Mouse (Mus musculus): Measurements from ENCODE around the gene Olfr572.

Olfr572 gene

DNA sequence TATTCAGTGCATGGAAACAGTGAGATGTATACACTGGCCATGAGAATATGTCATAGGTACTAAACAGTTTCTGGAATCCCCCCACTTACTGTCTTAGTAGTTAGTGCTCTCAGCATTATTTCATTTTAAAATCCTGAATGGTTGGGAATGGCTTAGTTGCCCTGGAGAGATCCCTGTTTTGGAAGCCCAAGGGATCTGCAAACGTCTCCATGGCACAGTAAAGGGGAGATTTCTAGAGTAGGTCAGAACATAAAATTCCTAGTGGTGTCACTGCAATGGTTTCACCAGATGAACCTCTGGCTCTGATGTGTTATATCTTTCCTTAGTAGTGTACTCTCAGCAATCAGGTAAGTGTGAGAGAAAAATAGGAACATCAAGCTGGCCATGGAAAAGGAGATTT, at the start of gene Olfr572:
Olfr572 (plus strand) TSS at position 301 of the 400 bp plus-strand sequence.
- DNase-seq: no peak

DNA sequence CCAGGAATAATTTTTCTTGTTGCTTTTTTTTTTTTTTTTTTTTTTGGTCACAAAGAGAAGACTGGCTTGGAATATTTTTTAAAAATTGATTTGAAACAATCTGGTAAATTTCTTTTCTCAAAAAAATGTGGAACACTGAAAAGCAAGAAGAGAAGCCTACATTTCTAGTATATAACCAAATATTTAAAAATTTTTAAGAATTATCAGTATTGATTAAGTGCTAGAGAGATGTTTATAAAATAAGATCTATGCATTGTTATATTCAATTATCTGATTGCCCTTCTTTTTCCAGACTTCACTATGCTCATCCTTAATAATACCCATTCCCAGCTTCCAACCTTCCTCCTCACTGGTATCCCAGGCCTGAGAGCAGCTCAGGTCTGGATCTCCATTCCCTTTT, 47.4 kb upstream of the Olfr572 start, which contains the start of gene Olfr568:
Olfr568 (plus strand) TSS at position 301 of the 400 bp plus-strand sequence.
- DNase-seq: no peak

DNA sequence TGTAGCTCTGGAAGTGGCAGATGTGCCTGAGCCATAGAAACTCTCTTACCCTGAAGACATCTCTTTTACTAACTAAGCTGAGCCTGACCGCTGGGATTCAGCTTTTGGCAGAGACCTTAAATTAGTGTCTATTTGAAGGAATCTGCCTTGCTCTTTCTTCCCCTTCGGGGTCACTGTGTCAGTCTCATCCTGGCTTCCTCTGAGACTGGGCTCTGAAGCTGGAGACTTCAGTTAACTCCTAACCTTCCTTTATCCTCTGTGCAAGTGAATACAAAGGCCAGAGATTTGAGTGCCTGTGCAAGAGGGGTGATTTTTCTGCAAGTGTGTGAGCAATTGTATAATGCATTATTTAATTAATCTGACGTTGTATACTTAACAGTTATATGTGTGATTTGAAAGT, 33.4 kb upstream of the Olfr572 start, which contains the start of gene Olfr569:
Olfr569 (minus strand) TSS at position 101 of the 400 bp plus-strand sequence.
- DNase-seq: no peak

DNA sequence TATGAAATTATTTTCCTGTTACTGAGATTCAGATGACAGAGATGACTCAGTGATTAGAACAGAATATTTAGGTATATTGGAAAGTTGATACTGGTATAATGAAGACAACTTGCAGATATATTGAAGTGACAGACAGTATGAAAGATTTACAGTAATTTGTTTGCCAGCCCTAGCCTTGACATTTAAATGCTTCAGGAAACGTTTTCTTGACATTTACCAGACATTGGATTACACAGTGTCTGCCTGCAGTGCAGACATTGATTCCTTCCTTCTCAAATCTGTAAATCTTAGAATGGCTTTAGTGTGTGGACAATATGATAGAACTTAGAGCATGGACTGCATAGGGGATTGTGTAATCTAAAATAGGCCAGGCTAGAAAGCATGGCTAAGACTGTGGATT, 8.9 kb upstream of the Olfr572 start:
- DNase-seq: no peak

DNA sequence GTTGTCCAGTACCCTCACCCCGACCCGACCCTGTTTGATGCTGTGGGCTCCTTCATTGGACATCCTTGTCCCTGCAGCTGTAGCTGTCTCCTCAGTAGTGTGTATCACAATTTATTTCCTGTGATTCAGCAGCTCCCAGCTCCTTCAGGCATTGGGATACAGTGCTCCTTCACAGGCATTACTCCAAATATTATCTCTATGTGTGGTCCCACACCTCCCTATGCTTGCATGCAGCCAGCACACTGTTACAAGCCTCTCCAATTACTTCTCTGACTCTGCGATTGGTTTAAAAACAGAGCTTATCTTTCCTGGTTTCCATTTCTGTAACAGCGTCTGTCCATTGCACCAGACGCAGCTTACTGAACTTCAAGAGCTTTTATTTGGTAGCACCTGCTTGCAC, 7.8 kb upstream of the Olfr572 start:
- no peak for DNase-seq

DNA sequence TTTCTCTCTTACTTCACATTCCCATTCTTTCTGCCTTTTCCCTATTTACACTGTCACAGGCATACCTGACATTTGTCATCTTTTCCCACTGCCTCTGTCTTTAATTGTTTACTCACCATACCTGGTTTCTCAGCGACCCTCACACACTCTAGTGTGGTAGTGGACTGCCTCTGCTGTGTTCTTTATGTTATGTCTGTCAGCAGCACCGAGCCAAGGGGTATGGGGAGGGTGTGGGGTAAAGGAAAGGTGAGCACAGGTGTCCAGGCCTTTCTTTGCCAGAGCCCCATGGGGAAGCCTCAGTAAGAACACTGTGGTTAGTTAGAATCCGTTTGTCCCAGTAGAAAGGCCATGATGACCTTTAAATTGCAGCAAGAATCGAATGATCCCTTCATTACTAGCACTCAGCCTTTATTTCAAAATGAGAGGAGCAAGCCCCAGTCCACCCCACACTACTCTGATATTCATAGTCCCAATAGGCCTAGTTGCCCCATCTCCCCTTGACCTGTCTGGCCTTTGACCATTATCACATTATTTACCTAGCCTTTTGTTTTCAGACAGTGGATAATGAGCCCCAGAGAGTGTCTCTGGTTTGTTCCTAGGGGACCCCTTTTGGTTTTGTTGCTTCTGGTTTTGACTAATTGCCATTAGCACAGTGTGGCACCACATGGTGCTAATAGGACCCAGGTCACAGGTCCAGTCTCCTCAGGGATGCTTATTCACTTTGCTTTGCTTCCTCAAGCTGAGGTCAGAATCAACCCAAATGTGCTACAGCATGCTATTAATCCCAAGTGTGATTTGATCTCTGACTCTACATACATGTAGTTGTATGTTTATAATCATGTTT, 7.0 kb upstream of the Olfr572 start, which contains the start of gene Olfr571:
Olfr571 (minus strand) TSS at position 505 of the 844 bp plus-strand sequence.
- DNase-seq: peak; percentile 5

DNA sequence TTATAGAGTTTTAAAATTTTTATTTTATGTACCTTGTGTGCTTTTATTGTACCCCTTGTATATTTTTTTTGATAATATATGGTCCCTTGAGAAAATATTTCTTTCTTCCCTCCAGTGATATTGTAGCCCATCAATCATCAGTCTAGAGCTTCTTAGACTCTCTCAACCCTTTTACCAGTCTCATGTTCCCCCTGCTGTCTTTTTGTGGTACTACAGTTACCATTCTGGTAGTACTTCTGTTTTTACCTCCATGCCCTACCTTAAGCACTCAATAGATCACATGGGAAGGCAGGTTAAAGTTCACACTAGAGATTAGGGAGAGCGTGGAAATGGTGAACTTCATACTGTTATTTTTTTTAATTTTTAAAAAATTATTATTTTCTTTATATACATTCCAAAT, 4.6 kb upstream of the Olfr572 start:
- peak; percentile 72 for DNase-seq

DNA sequence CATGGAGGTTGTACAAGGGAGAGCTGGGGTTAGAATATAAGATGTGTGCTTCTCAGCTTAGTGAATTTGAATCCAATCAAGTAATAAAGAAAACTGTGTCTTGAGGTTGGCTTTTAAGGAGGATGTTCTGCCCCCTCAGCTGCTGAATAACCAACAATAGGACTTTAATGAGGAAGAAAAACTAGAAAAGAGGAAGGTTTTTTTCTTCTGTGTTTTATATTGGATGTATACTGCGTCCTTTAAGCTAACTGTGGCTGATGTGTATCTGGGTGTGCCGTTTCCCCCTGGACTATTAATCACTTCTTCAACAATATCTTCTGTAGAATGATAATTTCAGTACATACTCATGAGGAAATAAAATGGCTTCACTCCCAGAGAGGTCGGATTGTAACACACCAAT, 2.9 kb downstream of the Olfr572 start:
- DNase-seq: no peak

DNA sequence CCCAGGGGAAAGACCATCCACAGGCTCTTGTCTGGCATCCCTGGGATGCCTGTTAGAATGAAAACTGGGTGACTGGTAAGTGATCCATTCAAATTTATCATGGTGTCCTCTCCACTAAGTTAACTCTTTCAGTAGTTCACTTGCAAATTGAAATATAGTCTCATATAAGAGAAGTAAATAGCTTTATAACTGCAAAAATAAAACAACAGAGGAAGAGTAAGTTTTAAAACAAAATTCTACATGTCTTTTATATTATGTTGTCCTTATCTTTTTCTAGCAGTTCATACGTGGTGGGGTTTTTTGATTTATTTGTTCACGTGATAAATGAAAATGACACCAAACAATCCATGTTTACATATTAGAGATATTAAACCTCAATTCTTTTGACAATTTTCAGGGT, 18.3 kb downstream of the Olfr572 start, which contains the start of gene Olfr573-ps1:
Olfr573-ps1 (minus strand) TSS at position 101 of the 400 bp plus-strand sequence.
- DNase-seq: no peak

DNA sequence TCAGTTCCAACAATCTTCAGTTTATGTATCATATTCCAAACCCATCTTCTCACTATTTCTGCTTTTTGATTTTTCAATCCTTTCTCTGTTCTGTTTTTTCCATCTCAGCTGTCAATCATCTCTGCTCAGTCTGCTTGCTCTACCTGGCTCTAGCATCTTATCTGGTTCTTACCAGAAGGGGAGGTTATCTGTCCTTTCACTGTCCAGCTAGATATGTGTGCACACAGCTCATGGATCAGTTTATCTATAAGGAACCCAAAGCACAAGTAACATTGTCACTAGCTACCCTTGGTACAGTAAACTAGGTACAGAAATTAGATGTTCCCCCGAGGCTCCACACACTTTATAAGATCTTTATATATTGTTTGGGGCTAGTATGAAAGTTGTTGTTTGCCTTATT, 19.2 kb downstream of the Olfr572 start:
- DNase-seq: no peak

DNA sequence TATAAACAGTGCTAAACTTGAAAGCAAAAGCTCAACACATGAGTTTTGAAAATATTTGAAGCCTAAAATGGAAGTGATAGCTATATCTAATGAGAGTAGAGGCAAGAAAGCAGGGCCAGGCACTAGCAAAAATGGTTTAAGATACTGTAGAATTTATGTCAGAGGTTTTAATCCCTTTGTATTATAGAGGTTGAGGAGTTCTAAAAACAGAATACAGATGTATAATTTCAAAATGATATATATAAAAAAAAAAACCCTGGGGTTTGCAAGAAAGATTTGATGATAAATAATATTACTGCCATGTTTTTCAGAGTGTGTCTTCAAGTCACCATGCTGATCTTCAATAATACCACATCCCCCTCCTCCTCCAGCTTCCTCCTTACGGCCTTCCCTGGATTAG, 24.0 kb downstream of the Olfr572 start, which contains the start of gene Olfr574:
Olfr574 (plus strand) TSS at position 301 of the 400 bp plus-strand sequence.
- DNase-seq: no peak

DNA sequence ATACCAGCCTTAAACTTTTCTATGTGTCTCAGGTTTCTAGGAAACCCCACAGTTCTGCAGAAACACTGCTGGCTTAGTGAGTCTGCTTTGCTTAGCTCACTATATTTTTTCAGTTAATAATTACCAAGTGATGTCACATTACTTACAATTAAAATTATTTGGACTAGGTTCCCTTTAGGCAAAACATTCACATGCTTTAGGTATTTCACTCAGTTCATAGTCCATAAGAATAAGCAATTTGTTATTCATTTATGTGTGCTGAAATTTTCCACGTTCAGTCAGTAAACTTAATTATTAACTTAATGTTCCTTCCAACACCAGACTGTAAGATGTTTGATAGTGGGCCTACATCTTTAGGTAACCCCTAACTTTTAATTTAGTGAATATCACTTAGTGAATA, 26.5 kb downstream of the Olfr572 start:
- DNase-seq: no peak

DNA sequence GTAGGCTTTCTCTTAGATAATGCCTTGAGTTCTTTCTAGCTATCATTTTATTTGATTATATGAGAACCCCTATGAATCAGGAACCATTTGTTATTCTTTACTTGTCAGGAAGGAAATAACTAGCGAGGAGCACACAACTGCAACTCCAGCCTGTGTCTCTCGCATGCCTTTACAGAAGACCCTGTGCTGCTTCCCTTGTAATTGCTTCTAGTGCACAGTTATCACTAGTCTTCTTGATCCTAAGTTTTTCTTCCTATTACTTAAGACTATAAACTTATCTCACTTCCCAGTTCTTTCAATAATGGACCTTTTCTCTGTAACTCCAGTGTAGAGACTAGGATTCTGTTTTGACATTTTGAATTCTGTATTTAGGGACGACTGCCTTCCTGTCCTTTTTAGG, 33.9 kb downstream of the Olfr572 start:
- DNase-seq: no peak

DNA sequence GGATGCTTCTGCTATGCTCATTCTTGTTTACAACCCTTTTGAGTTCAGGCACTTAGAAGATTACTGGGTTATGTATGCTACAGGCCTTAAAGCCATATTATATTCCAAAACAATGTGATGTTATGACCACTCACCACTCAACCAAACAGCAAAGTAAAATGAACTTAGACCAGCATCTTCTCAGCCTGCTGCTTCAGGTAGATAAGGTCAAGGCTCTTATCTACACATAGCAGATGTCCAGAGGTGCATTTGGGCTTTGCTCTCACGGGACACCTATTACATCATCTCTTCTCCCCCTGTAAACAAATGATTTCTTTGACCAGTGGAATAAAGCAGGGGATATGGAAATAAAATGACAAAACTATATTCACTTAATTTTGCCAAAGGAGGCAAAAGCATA, 34.4 kb downstream of the Olfr572 start, which contains the start of gene Olfr575:
Olfr575 (minus strand) TSS at position 183 of the 400 bp plus-strand sequence.
- DNase-seq: no peak

DNA sequence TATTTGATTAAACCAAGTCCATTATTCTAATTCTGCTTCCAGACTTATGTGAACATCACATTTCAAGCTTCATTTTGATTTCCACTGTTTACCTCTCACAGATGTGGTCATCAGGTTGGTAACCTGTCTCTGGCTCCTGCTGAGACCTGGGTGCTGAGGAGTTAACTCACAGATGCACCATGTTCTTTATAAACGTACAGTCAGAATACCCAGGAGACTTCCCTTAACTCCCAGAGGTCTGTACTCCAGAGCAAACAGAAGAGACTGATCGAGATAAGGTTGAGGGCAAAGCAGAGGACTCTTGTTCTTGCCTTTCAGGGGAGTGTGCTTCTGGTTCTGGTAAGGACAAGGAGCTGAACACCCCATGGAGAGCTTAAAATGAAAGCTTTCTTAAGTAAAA, 38.2 kb downstream of the Olfr572 start, which contains the start of gene Olfr576:
Olfr576 (plus strand) TSS at position 301 of the 400 bp plus-strand sequence.
- DNase-seq: no peak

DNA sequence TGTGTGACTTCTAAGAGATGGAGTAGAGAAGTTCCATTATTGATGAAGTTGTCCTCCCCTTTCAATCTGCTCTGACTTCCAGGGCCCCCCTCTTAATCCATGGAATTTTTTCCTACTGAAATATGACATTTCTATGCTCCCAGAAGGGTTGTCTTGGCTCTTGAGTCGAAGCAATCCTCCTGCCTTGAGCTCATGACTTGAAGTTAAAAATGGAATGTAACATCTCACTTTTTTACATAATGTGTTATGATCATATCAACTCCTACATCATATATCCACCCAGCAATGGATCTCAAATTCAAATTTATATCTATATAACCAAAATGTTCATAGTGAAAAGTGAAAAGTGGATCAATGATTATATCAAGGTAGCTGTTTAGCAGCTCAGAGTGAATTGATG, 50.2 kb downstream of the Olfr572 start:
- no peak for DNase-seq

DNA sequence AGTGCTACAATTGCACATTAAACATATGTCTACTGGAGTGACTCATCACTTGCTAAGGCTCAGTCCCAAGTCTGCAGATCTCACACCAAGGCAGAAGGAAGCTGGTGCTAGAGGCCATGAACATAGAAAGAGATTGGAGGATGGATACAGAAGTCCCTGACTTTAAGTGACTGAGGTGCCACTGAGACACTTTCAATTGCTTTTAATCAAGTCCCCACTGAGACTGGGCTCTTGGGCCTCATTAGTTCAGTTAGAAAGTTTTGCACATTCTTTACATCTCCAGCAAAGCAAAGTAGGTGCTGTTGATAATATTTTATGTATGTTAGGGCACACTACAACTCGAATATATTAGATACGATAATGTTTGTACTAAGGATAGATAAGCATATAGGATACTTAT, 51.6 kb downstream of the Olfr572 start, which contains the start of gene Olfr577:
Olfr577 (minus strand) TSS at position 101 of the 400 bp plus-strand sequence.
- DNase-seq: no peak

Data from embryo, embryonic 11 days (tissue).